Mouse (Mus musculus): ENCODE measurements around the gene Sdad1. TPM values are rescaled to one million over a fixed set of nuclear protein-coding genes. Genes with fewer than 3 reads are reported as not detected.
A peak's percentile ranks its signal among the peaks of the same experiment; 100 is the strongest.

The Sdad1 gene
- polyA plus RNA-seq, 1 experiment from 2014 or later = 28.6 TPM

DNA sequence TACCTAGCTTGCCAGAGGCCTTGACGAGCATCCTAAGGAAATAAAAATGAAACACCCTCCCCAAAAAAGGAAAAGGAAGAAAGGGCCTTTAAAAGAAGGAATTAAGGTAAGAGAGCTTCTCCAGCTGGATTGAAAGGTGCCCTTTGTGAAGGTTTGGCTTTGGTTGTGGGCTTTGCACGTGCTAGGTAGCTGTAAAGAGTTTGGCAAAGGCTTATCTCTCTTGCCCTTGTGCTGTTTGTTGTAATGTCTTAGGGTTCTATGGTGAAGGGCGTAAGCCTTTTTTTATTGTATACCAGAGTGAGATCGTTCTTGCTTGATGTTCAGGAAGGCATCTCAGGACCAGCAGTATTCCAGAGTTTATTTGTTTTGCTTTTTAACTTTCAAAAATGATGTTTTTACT lies 30.3 kb upstream of the Sdad1 start:
- no peak for DNase-seq (ENCODE audit: low spot score)

GRCm38 (mm10) chr5:92336743-92337142 lies 26.5 kb upstream of the Sdad1 start:
- Histone ChIP-seq H3K27me3 (replicated peaks; ENCODE audit: control insufficient read depth, insufficient read depth, low read length) (no peaks in the 10 kb centered on the region), H3K4me1 (ENCODE audit: control insufficient read depth, insufficient read depth, low read length) (no peaks in the 10 kb centered on the region), H3K4me3 (ENCODE audit: low read depth, low read length) (no peak overlapping the region), H3K4me2 (ENCODE audit: low read length) (no peak overlapping the region), H3K36me3 (ENCODE audit: control insufficient read depth, insufficient read depth, low read length) (no peaks in the 10 kb centered on the region), H3K9me3 (replicated peaks; ENCODE audit: control insufficient read depth, low read length) (no peaks in the 10 kb centered on the region), H3K9ac (ENCODE audit: low read length) (no peak overlapping the region), H3K27ac (ENCODE audit: low read depth, low read length) (no peak overlapping the region)
- DNase-seq (ENCODE audit: low spot score) = no peak
- WGBS = 83% methylated on average over 3 of the region's 3 CpGs
- no peak for ATAC-seq

More for the DNA sequence above, 30.3 kb upstream of the Sdad1 start:
- H3K4me3 ChIP-seq (ENCODE audit: low read depth, low read length) = no peak overlapping the region
- H3K36me3 ChIP-seq (ENCODE audit: control insufficient read depth, insufficient read depth, low read length) = no peaks in the 10 kb centered on the region
- no peak overlapping the region for H3K4me2 ChIP-seq (ENCODE audit: low read length)
- H3K27ac ChIP-seq (ENCODE audit: low read depth, low read length) = no peak overlapping the region
- 76% methylated on average over 4 of the region's 4 CpGs for WGBS
- no peak overlapping the region for H3K9ac ChIP-seq (ENCODE audit: low read length)
- no peaks in the 10 kb centered on the region for H3K9me3 ChIP-seq (replicated peaks; ENCODE audit: control insufficient read depth, low read length)
- no peaks in the 10 kb centered on the region for H3K4me1 ChIP-seq (ENCODE audit: control insufficient read depth, insufficient read depth, low read length)
- H3K27me3 ChIP-seq (replicated peaks; ENCODE audit: control insufficient read depth, insufficient read depth, low read length) = no peaks in the 10 kb centered on the region
- ATAC-seq = no peak

DNA sequence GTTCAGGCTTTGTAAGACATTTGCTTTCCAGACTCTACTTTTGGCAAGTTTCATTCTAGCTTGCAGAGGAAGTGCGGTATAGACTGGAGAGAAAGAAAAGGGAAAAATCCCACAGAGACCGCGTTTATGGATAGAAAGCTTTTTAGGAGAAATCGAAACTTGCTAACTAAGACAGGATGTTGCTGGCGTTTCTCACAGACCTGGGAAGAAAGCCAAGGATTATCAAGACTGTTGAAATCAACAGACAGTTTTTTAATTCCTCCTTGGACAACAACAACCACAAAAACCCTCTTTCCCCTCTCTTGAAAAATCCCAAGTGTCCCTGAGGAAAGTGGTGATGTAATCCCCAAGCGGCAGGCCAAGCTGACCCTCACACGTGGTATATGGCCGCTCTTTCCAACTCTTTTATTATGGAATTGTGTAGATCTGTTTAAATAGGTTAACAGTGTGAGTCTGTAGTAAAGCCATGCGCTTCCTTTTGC lies 22.1 kb upstream of the Sdad1 start:
- 65% methylated on average over 9 of the region's 9 CpGs for WGBS
- H3K36me3 ChIP-seq (ENCODE audit: control insufficient read depth, insufficient read depth, low read length) = no peaks in the 10 kb centered on the region
- H3K27me3 ChIP-seq (replicated peaks; ENCODE audit: control insufficient read depth, insufficient read depth, low read length) = no peaks in the 10 kb centered on the region
- no peak overlapping the region for H3K9ac ChIP-seq (ENCODE audit: low read length)
- no peaks in the 10 kb centered on the region for H3K9me3 ChIP-seq (replicated peaks; ENCODE audit: control insufficient read depth, low read length)
- DNase-seq (ENCODE audit: low spot score) (peak; percentile 50), ATAC-seq (no peak)
- no peak overlapping the region for H3K27ac ChIP-seq (ENCODE audit: low read depth, low read length)
- no peaks in the 10 kb centered on the region for H3K4me1 ChIP-seq (ENCODE audit: control insufficient read depth, insufficient read depth, low read length)
- H3K4me2 ChIP-seq (ENCODE audit: low read length) = no peak overlapping the region
- no peak overlapping the region for H3K4me3 ChIP-seq (ENCODE audit: low read depth, low read length)

DNA sequence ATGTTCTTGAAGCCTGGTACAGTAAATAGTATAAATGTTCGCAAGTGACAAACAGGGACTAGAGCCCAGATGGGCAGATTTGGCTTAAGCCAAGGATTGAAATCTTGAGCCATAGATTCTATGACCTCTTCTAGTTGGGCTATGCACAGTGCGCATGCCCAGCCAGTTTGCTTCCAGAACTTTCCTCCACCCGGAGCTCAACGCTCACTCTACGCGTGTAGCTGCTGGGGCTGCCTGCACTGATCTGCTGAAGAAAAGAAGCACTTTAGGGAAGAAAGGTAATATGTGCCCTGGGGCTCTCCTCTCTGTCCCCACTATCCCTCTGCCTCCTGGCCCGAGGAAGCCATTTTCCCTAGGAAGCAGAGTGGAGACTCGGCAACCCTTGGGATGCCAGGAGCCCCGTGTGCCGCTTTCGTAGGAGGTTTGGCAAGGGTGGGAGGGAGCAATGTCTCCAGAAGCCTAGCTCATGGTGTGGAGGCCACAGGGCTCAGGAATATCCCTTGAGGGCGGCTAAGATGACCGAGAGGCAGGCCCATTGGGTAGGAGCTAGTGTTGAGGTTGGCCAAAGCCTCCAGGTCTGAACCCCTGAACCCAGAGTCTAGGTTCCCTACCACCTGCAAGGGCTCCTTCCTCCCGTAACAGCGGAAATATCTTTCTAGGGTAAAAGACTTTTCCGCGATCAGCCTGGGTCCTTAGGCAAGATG lies 21.5 kb upstream of the Sdad1 start, which contains the start of gene Art3:
Gene Art3, plus strand, starts transcription at position 193 of the 704 bp plus-strand sequence.
- DNase-seq (ENCODE audit: low spot score) = peak; percentile 1
- Histone ChIP-seq H3K27ac (ENCODE audit: low read depth, low read length) (no peak within 1 kb of the TSS), H3K4me3 (ENCODE audit: low read depth, low read length) (no peak within 1 kb of the TSS), H3K4me1 (ENCODE audit: control insufficient read depth, insufficient read depth, low read length) (no peaks in the 10 kb centered on the region), H3K9ac (ENCODE audit: low read length) (no peak within 1 kb of the TSS), H3K4me2 (ENCODE audit: low read length) (no peak within 1 kb of the TSS), H3K36me3 (ENCODE audit: control insufficient read depth, insufficient read depth, low read length) (no peaks in the 10 kb centered on the region), H3K9me3 (replicated peaks; ENCODE audit: control insufficient read depth, low read length) (no peaks in the 10 kb centered on the region), H3K27me3 (replicated peaks; ENCODE audit: control insufficient read depth, insufficient read depth, low read length) (no peaks in the 10 kb centered on the region)
- no peak for ATAC-seq
- 95% methylated on average over 17 of the region's 17 CpGs for WGBS

- Histone ChIP-seq H3K9me3 (replicated peaks; ENCODE audit: control insufficient read depth, low read length) (no peaks in the 10 kb centered on the region), H3K27ac (ENCODE audit: low read depth, low read length) (no peak overlapping the region), H3K4me2 (ENCODE audit: low read length) (no peak overlapping the region), H3K36me3 (ENCODE audit: control insufficient read depth, insufficient read depth, low read length) (no peaks in the 10 kb centered on the region), H3K4me1 (ENCODE audit: control insufficient read depth, insufficient read depth, low read length) (no peaks in the 10 kb centered on the region), H3K9ac (ENCODE audit: low read length) (no peak overlapping the region), H3K4me3 (ENCODE audit: low read depth, low read length) (no peak overlapping the region), H3K27me3 (replicated peaks; ENCODE audit: control insufficient read depth, insufficient read depth, low read length) (no peaks in the 10 kb centered on the region)
- DNase-seq (ENCODE audit: low spot score) (no peak), ATAC-seq (no peak)
- WGBS = 92% methylated on average over 12 of the region's 12 CpGs
Observed at GRCm38 (mm10) chr5:92331122-92331521, 20.8 kb upstream of the Sdad1 start.

- Histone ChIP-seq H3K27me3 (replicated peaks; ENCODE audit: control insufficient read depth, insufficient read depth, low read length) (no peaks in the 10 kb centered on the region), H3K4me3 (ENCODE audit: low read depth, low read length) (no peak within 1 kb of the TSS), H3K4me2 (ENCODE audit: low read length) (no peak within 1 kb of the TSS), H3K36me3 (ENCODE audit: control insufficient read depth, insufficient read depth, low read length) (no peaks in the 10 kb centered on the region), H3K4me1 (ENCODE audit: control insufficient read depth, insufficient read depth, low read length) (no peaks in the 10 kb centered on the region), H3K27ac (ENCODE audit: low read depth, low read length) (no peak within 1 kb of the TSS), H3K9ac (ENCODE audit: low read length) (no peak within 1 kb of the TSS), H3K9me3 (replicated peaks; ENCODE audit: control insufficient read depth, low read length) (no peaks in the 10 kb centered on the region)
- WGBS = 88% methylated on average over 7 of the region's 7 CpGs
- no peak for ATAC-seq
- DNase-seq (ENCODE audit: low spot score) = no peak
Observed at GRCm38 (mm10) chr5:92327929-92328328, 17.6 kb upstream of the Sdad1 start, which contains the start of gene Cxcl9. Cxcl9 (minus strand) TSS chr5:92328079.

- H3K9ac ChIP-seq (ENCODE audit: low read length) = no peak overlapping the region
- WGBS = 87% methylated on average over 6 of the region's 6 CpGs
Observed at GRCm38 (mm10) chr5:92327367-92327766, 17.1 kb upstream of the Sdad1 start.

GRCm38 (mm10) chr5:92323264-92323663 lies 13.0 kb upstream of the Sdad1 start:
- H3K27me3 ChIP-seq (replicated peaks; ENCODE audit: control insufficient read depth, insufficient read depth, low read length) = no peaks in the 10 kb centered on the region
- DNase-seq (ENCODE audit: low spot score) = no peak
- no peak overlapping the region for H3K27ac ChIP-seq (ENCODE audit: low read depth, low read length)
- H3K4me3 ChIP-seq (ENCODE audit: low read depth, low read length) = no peak overlapping the region
- no peak overlapping the region for H3K4me2 ChIP-seq (ENCODE audit: low read length)
- no peaks in the 10 kb centered on the region for H3K4me1 ChIP-seq (ENCODE audit: control insufficient read depth, insufficient read depth, low read length)
- ATAC-seq = no peak
- WGBS = 90% methylated on average over 5 of the region's 5 CpGs
- H3K9ac ChIP-seq (ENCODE audit: low read length) = no peak overlapping the region
- H3K9me3 ChIP-seq (replicated peaks; ENCODE audit: control insufficient read depth, low read length) = no peaks in the 10 kb centered on the region
- no peaks in the 10 kb centered on the region for H3K36me3 ChIP-seq (ENCODE audit: control insufficient read depth, insufficient read depth, low read length)

More at GRCm38 (mm10) chr5:92327367-92327766, 17.1 kb upstream of the Sdad1 start:
- no peak for DNase-seq (ENCODE audit: low spot score)
- Histone ChIP-seq H3K27me3 (replicated peaks; ENCODE audit: control insufficient read depth, insufficient read depth, low read length) (no peaks in the 10 kb centered on the region), H3K4me3 (ENCODE audit: low read depth, low read length) (no peak overlapping the region), H3K9me3 (replicated peaks; ENCODE audit: control insufficient read depth, low read length) (no peaks in the 10 kb centered on the region), H3K4me1 (ENCODE audit: control insufficient read depth, insufficient read depth, low read length) (no peaks in the 10 kb centered on the region), H3K36me3 (ENCODE audit: control insufficient read depth, insufficient read depth, low read length) (no peaks in the 10 kb centered on the region), H3K4me2 (ENCODE audit: low read length) (no peak overlapping the region), H3K27ac (ENCODE audit: low read depth, low read length) (no peak overlapping the region)
- ATAC-seq = no peak

DNA sequence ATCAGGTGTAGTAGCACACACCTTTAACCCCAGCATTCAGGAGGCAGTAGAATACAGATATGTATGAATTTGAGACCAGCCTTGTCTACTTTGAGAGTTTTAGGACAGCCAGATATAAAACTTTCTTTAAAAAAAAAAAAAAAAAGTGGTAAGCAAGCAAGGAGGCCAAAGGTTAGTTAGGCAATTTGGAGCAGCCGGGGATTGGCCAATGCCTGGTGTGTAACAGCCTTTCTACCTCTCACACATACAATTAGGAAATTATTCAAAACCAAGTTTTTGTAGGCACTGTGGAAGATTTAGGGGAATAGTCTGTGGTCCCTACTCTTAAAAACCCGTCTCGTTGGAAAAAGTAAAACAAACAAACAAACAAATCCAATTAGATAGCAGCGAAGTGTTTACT lies 12.3 kb upstream of the Sdad1 start:
- 97% methylated on average over 4 of the region's 4 CpGs for WGBS
- DNase-seq (ENCODE audit: low spot score) (no peak), ATAC-seq (no peak)
- Histone ChIP-seq H3K4me1 (ENCODE audit: control insufficient read depth, insufficient read depth, low read length) (no peaks in the 10 kb centered on the region), H3K27me3 (replicated peaks; ENCODE audit: control insufficient read depth, insufficient read depth, low read length) (no peaks in the 10 kb centered on the region), H3K9me3 (replicated peaks; ENCODE audit: control insufficient read depth, low read length) (no peaks in the 10 kb centered on the region), H3K4me2 (ENCODE audit: low read length) (no peak overlapping the region), H3K4me3 (ENCODE audit: low read depth, low read length) (no peak overlapping the region), H3K36me3 (ENCODE audit: control insufficient read depth, insufficient read depth, low read length) (no peaks in the 10 kb centered on the region), H3K27ac (ENCODE audit: low read depth, low read length) (no peak overlapping the region), H3K9ac (ENCODE audit: low read length) (no peak overlapping the region)

Measured in forebrain, embryonic 14.5 days (tissue).